Mouse (Mus musculus) neural tube, embryonic 11.5 days (tissue): ENCODE measurements around the gene Ptprj. TPM values are rescaled to one million over a fixed set of nuclear protein-coding genes. Genes with fewer than 3 reads are reported as not detected.

Experiments
- ATAC-seq: fragments of 200-750 bp; cut with Nextera tagmentation; 2 replicates; pipeline ENCODE4 v1.8.0; 2017; ENCODE audit warnings: moderate number of reproducible peaks, mild to moderate bottlenecking, moderate TSS enrichment, moderate library complexity; ENCODE audit not compliant: insufficient read depth, low FRiP score, low TSS enrichment
- DNase-seq: peaks from one replicate; pipeline ENCODE4 v3.0.0-alpha.2; 2015; ENCODE audit warnings: low spot score
- H3K27ac ChIP-seq: fragments of 300-500 bp; sonication (generic); 2 replicates; pipeline ENCODE4 v1.5.1; 2014; ENCODE audit warnings: low read depth, mild to moderate bottlenecking, low read length
- H3K27me3 ChIP-seq: fragments of 300-500 bp; sonication (generic); 2 replicates; pipeline ENCODE4 v1.6.1; 2014; ENCODE audit warnings: mild to moderate bottlenecking, low read length, mixed read lengths; ENCODE audit not compliant: control insufficient read depth, insufficient read depth
- H3K36me3 ChIP-seq: fragments of 300-500 bp; sonication (generic); 2 replicates; pipeline ENCODE4 v1.6.1; 2014; ENCODE audit warnings: mild to moderate bottlenecking, low read length, moderate library complexity, mixed read lengths; ENCODE audit not compliant: control insufficient read depth, insufficient read depth
- H3K4me1 ChIP-seq: fragments of 300-500 bp; sonication (generic); 2 replicates; pipeline ENCODE4 v1.6.1; 2014; ENCODE audit warnings: low read length, mixed read lengths; ENCODE audit not compliant: control insufficient read depth, insufficient read depth
- H3K4me2 ChIP-seq: fragments of 300-500 bp; sonication (generic); 2 replicates; pipeline ENCODE4 v1.6.1; 2014; ENCODE audit warnings: low read depth, mild to moderate bottlenecking, moderate library complexity
- H3K4me3 ChIP-seq: fragments of 300-500 bp; sonication (generic); 2 replicates; pipeline ENCODE4 v1.5.1; 2014; ENCODE audit warnings: low read depth, low read length
- H3K9ac ChIP-seq: fragments of 300-500 bp; sonication (generic); 2 replicates; pipeline ENCODE4 v1.6.1; 2014; ENCODE audit warnings: mild to moderate bottlenecking, low read length
- H3K9me3 ChIP-seq: fragments of 300-500 bp; sonication (generic); 2 replicates; pipeline ENCODE4 v1.6.1; 2016; ENCODE audit warnings: low read length; ENCODE audit not compliant: control insufficient read depth
- WGBS: fragments of 180-500 bp; shearing (Covaris S2); extraction: QIAGEN DNeasy Blood & Tissue Kit; methylation state at CpG from one replicate; pipeline ENCODE4 v1.1.7; 2014; 5-methylcytosine and 5-hydroxymethylcytosine counted together
- polyA plus RNA-seq: library from polyadenylated mRNA; unstranded; fragments of >200 nt; fragmentation: Nextera tagmentation; extraction: Ambion mirVana; gene quantifications from 2 replicates; pipeline ENCODE4 v1.2.1, GENCODE M21; 2014

Gene Ptprj
- polyA plus RNA-seq, 1 experiment from 2014 or later: 3.7 TPM

DNA sequence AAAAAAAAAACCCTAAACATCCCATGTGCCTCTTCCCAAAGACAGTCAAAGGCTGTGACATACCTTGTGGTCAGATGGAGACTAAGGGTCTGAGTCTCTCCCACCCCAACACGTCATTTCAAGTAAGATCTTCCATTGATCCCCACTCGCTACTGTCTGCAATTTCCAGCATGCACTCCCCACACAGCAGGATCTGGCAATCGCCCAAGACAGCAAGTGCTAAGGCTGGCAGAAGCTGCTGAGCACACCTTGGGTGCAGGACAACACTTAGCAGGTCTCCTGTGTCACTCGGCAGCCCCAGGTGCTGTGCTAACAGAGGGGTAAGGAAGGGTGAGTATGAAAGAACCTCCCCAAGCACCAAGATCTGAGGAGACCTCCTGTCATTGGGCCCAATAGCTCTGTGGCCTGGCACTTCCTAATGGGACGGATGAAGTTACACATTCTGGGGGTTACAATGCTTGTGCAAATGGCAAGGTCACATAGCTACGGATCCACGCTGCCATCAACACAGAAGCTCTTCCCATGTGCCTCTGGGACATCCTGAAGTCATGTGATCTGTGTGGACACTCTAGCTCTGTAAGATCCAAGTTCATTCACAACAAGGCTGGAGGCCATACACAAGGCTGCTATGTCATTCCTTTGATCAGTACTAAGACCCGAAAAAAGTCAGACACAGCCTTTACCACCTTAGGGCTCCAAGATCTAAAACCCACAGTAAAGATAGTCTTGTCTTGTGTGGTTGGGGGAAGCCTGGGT, 13.5 kb downstream of the Ptprj start:
- Histone ChIP-seq H3K36me3 (no peaks in the 10 kb centered on the region), H3K27ac (no peak overlapping the region), H3K27me3 (no peaks in the 10 kb centered on the region), H3K4me2 (no peak overlapping the region), H3K4me3 (no peak overlapping the region), H3K9me3 (no peaks in the 10 kb centered on the region), H3K9ac (no peak overlapping the region), H3K4me1 (no peaks in the 10 kb centered on the region)
- ATAC-seq: no peak
- no peak for DNase-seq
- WGBS: 83% methylated on average over 8 of the region's 8 CpGs

DNA sequence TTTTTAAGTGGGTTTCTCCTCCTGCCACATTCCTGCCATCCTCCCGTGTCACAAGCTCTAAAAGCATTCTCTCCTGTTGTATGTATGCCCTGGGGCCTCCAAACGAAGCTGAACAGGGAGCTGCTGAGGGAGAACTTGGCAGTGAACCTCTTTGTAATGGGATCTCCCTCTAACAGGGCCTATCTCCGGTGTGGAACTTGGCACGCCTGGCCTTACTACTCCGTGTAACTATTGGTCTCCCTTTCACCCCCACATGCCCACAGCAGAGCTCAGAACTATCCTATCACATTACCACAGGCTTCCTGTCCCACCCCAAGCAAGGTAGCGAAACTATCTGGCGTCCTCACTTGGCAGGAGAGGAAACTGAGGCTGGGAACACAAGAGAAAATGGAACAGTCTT, 14.4 kb downstream of the Ptprj start:
- ATAC-seq (no peak), DNase-seq (no peak)
- Histone ChIP-seq H3K9ac (no peak overlapping the region), H3K36me3 (no peaks in the 10 kb centered on the region), H3K9me3 (no peaks in the 10 kb centered on the region), H3K4me2 (no peak overlapping the region), H3K4me1 (no peaks in the 10 kb centered on the region), H3K27ac (no peak overlapping the region), H3K4me3 (no peak overlapping the region), H3K27me3 (no peaks in the 10 kb centered on the region)
- 72% methylated on average over 7 of the region's 7 CpGs for WGBS

DNA sequence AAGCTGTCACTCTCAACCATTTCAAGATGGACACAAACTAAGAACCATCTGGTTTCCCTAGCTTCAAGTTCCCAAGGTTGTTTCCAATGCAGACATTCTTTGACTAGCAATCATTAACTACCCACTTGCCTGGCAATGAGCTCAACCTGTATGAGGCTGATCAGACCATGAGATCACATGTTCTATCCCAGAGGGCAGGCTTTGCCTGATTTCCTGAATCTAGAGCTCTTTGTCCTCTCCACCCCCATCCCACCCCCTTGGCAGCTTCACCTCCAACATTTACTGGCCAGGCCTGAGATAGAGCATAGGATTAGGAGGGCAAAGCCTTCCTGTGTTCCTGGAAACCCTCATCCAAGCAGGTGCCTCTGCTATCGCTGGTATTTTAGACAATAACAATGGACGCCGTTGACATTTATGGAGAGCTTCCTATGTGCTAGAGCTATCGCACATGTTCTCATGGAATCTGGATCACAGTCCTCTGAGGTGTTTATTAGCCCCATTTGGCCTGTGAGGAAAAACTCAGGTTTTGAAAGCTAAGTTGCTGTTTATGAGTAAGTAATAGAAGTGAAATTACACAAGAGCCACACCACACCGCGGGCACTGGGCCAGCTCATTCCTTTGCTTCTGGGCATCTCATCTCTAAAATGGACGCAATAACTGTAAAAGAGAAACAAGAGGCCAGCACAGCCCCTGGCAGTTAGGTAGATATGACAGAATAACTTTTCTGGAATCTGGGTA, 15.1 kb downstream of the Ptprj start:
- Histone ChIP-seq H3K4me3 (no peak overlapping the region), H3K4me1 (no peaks in the 10 kb centered on the region), H3K9ac (no peak overlapping the region), H3K36me3 (no peaks in the 10 kb centered on the region), H3K27me3 (no peaks in the 10 kb centered on the region), H3K9me3 (no peaks in the 10 kb centered on the region), H3K4me2 (no peak overlapping the region), H3K27ac (no peak overlapping the region)
- ATAC-seq (no peak), DNase-seq (no peak)
- WGBS: 93% methylated on average over 7 of the region's 7 CpGs

DNA sequence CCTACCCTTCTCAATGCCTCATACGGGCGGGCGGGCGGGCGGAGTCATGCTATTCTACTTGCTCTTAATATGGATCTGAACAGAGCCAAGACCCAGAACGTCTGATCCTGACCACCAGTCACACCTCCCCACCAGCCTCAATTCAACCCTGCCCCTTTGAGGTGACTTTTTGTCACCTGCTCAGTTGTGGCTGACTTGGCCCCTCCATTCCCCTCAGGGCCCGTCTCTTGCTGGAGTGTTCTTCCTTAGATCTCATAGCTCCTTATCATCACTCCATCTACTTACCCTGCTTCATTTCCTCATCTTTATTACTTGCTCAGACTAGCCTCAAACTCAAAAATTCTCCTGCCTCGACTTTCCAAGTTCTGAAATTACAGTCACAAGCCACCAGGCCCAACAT, 15.9 kb downstream of the Ptprj start:
- Histone ChIP-seq H3K9ac (no peak overlapping the region), H3K4me3 (no peak overlapping the region), H3K27me3 (no peaks in the 10 kb centered on the region), H3K36me3 (no peaks in the 10 kb centered on the region), H3K4me2 (no peak overlapping the region), H3K4me1 (no peaks in the 10 kb centered on the region), H3K27ac (no peak overlapping the region), H3K9me3 (no peaks in the 10 kb centered on the region)
- DNase-seq (no peak), ATAC-seq (no peak)
- WGBS: 88% methylated on average over 8 of the region's 8 CpGs

DNA sequence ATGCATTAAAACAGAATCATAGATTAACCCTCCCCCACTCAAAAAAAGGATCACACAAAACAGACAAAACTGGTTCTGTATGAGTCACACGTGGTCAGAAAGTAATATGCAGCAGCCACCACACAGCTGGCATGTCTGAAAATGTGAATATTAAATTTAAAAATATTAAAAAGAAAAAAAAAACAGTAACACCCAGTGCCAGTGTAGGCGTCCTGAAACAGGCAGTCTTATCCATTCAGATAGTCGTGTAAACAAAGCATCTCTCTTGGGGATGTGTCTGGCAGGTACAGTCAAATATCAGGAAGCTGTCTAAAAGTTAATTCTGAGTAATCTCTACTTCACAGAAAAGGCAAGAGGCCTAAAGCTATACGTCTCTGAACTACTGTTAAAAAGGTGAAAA, 17.3 kb downstream of the Ptprj start:
- Histone ChIP-seq H3K4me3 (no peak overlapping the region), H3K4me1 (no peaks in the 10 kb centered on the region), H3K4me2 (no peak overlapping the region), H3K9me3 (no peaks in the 10 kb centered on the region), H3K27me3 (no peaks in the 10 kb centered on the region), H3K27ac (no peak overlapping the region), H3K9ac (no peak overlapping the region), H3K36me3 (no peaks in the 10 kb centered on the region)
- 85% methylated on average over 4 of the region's 4 CpGs for WGBS
- DNase-seq: no peak
- ATAC-seq: no peak

GRCm38 (mm10) chr2:90562126-90562670, 18.2 kb downstream of the Ptprj start:
- Histone ChIP-seq H3K27me3 (no peaks in the 10 kb centered on the region), H3K27ac (no peak overlapping the region), H3K4me3 (no peak overlapping the region), H3K9me3 (no peaks in the 10 kb centered on the region), H3K9ac (no peak overlapping the region), H3K4me1 (no peaks in the 10 kb centered on the region), H3K36me3 (no peaks in the 10 kb centered on the region), H3K4me2 (no peak overlapping the region)
- DNase-seq (no peak), ATAC-seq (no peak)
- WGBS: 82% methylated on average over 8 of the region's 8 CpGs

DNA sequence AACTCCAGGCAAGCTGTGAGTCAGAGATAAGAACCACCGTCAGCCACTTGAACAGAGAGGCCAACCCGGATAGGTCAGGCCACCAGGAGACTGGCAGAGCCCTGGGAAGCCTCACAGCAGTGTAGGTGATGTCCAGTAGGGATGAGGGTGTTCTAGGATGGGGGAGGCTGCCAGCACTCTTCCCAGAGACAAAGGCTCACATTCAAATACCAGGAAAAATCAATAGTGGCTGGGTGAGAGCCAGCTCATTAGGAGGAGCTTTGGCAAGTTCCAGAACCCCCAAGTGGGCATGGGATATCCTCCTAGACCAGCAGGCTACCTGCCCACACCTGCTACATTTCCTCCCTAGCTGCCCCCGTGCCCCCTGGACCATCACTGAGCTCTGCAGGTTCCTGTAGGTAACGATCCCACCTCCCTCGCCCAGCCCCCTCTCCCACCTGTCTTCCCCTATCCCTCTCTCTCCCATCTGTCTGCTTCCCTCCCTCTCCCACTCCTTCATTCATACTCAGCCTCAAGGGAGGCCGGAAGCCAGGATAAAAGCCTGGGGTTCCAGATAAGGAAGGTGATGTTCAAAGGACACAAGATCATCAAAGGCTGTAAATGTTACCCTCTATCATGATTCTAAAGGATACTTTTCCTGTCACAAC, 20.1 kb downstream of the Ptprj start:
- DNase-seq (no peak), ATAC-seq (no peak)
- no peak overlapping the region for H3K9ac ChIP-seq
- WGBS: 77% methylated on average over 6 of the region's 6 CpGs
- no peak overlapping the region for H3K27ac ChIP-seq
- no peak overlapping the region for H3K4me2 ChIP-seq
- H3K36me3 ChIP-seq: no peaks in the 10 kb centered on the region
- no peaks in the 10 kb centered on the region for H3K27me3 ChIP-seq
- no peak overlapping the region for H3K4me3 ChIP-seq
- H3K4me1 ChIP-seq: no peaks in the 10 kb centered on the region
- no peaks in the 10 kb centered on the region for H3K9me3 ChIP-seq

GRCm38 (mm10) chr2:90559688-90560196, 20.7 kb downstream of the Ptprj start:
- Histone ChIP-seq H3K9ac (no peak overlapping the region), H3K4me1 (no peaks in the 10 kb centered on the region), H3K9me3 (no peaks in the 10 kb centered on the region), H3K27me3 (no peaks in the 10 kb centered on the region), H3K36me3 (no peaks in the 10 kb centered on the region), H3K27ac (no peak overlapping the region), H3K4me3 (no peak overlapping the region), H3K4me2 (no peak overlapping the region)
- DNase-seq (no peak), ATAC-seq (no peak)
- WGBS: 91% methylated on average over 12 of the region's 12 CpGs
